Mouse (Mus musculus) adrenal gland, postnatal 10 days (tissue): ENCODE measurements around the gene Sh3gl2. TPM values are rescaled to one million over a fixed set of nuclear protein-coding genes. Genes with fewer than 3 reads are reported as not detected.

Source experiments
- DNase-seq: peaks from one replicate; pipeline ENCODE4 v3.0.0; 2021; ENCODE audit warnings: mixed read lengths
- long read RNA-seq, 2 experiments: library from polyadenylated mRNA; stranded (forward); transcript quantifications; one replicate each; pipeline ENCODE4 v2.0.0; 2021
- total RNA-seq, 2 experiments: library from RNA; stranded (reverse); gene quantifications; 2 replicates each; pipeline ENCODE4 v1.2.3; 2021

Gene Sh3gl2
- 10 to 100 TPM; 11.4 to 12.6 TPM for total RNA-seq
- long read RNA-seq, experiment 1, transcript Sh3gl2-201 (9 exons, 2,822 nt) = major isoform, 15 of 18 reads
- long read RNA-seq, experiment 1, partial matches to known transcripts = 0 of 18 reads
- long read RNA-seq, experiment 1, other reads (novel, unspliced or antisense) = 3 of 18 reads
- long read RNA-seq, experiment 2, transcript Sh3gl2-201 (9 exons, 2,822 nt) = major isoform, 6 of 7 reads
- long read RNA-seq, experiment 2, partial matches to known transcripts = 0 of 7 reads
- long read RNA-seq, experiment 2, other reads (novel, unspliced or antisense) = 1 of 7 reads

DNA sequence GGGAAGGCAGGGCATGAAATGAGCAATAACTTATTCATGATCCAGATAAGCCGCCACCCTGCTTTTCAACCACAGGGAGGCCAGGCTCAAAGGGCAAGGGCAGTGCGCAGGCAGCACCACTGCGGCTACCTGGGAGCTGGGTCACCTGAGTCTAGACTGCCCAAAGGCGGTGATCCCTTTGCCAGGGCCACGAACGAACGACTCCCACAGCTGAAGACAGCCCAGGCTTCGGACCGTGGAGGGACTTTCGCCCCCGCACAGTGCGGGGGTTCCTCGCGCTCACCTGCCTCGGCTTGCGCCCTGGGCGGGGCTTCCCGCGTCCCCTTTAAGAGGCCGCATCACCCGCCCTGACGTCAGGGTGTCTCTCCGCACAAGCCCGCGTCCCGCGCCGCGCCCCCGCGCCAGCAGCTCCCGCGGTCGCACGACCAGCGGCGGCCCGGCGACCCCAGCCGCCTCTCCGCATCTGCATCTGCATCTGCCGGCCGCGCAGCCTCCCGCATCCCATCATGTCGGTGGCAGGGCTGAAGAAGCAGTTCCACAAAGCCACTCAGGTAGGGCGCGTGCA, at the start of gene Sh3gl2:
Sh3gl2 (plus strand) TSS at position 56 of the 565 bp plus-strand sequence.
- DNase-seq = peak; percentile 70

DNA sequence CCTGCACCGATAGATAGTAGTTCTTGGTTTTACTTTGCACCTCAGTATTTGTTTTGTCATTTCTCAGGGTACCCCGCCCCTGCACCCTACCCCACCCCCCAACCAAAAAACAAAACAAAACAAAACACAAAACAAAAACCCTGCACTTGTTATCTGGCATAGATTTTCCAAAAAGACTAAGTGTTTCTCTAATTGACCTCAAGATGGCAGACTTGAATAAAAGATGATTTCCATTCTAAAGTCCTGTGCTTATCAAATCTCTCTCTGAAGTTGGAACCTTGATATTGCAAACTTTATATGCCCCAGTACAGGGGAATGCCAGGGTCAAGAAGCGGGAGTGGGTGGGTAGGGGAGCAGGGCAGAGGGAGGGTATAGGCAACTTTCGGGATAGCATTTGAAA, 43.8 kb upstream of the Sh3gl2 start:
- DNase-seq = no peak

- peak; percentile 70 for DNase-seq
These were observed 42.2 kb upstream of the Sh3gl2 start for GRCm38 (mm10) chr4:85162468-85163312.

- DNase-seq = no peak
These were observed 41.7 kb upstream of the Sh3gl2 start for GRCm38 (mm10) chr4:85163313-85163615.

DNA sequence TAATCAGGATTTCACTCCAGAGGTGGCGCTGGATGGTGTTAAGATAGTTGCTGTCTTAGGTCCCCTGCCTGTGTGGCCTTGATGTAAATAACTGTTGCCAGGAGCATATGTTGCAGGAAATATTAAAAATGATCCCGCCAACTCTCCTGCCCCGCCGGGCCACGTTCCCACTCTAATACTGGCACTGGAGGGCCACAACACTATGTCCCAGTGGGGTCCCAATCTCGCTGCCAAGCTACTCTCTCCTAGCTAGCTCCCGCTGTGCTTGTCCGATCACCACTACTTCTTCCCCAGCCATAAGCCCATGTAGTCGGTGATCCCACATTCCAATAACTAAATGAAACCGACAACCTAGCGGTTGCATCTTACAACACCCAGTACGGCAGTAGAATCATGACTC, 36.9 kb upstream of the Sh3gl2 start:
- no peak for DNase-seq

DNA sequence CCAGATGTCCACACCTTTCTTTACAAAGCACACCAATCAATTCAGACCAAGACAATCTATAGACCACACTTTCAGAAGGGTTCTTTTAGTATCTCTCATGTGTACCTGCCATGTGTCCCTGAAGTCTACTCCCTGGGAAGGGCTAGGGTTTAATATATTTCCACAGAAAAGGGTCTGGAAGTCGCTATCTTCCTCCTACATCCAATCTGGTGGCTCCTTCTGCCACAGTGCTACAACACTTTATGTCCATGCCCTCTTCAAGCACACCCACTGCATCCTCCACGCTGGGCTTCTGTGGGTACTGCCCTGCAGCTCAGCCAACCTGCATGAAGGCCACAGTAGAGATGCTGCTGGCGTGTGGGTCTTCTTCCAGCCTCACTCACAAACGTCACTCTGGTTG, 29.5 kb upstream of the Sh3gl2 start:
- no peak for DNase-seq

DNA sequence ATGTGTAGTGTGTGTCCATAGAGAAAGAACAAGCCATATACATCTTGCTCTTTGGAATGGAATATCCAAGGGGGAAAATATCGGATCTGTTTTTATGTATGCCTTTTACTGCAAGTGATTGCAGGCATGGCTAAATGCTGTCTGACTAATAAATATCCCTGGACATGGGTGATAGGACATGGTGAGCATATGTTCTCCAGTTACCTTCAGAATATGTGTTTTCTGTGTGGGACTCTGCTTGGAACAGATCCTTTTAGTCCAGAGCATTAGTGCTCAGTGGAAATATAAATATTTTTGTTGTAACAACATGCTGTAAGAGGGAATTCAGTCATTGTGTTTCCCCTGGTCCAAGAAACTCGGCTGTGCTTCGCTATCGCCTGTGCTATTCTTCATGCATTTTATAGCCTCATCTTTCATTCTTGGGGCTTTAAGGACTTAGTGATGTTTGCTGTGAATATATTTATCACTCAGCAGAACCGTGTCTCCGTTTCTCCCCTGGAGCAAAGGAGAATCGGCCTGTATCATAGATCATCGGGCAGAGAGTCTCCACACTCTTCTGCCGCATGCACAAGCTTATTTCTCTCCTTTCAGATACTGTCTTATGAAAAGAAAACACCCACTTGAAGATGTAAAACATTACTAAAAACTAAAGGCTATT, 26.4 kb upstream of the Sh3gl2 start:
- DNase-seq = no peak

DNA sequence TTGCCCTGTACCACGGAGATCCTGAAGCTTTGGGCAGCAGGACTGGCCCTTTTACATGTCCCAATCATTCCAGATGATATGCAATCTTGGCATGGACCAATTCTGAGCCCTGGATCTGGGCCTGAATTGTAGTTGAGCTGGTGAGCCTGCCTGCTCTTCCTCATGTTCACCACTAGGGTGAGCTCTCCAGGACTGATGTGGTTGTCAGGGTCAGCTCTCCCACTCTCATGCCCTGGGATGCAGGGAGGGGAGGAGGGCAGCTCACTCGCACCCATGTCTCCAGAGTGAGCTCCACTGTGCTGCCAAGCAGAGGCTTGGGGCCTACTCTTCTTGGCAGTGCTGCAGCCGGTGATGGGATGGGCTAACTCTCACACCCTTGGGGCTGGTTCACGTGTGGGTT, 18.9 kb upstream of the Sh3gl2 start:
- DNase-seq = no peak

GRCm38 (mm10) chr4:85196201-85196600, 8.7 kb upstream of the Sh3gl2 start:
- peak; percentile 54 for DNase-seq

DNA sequence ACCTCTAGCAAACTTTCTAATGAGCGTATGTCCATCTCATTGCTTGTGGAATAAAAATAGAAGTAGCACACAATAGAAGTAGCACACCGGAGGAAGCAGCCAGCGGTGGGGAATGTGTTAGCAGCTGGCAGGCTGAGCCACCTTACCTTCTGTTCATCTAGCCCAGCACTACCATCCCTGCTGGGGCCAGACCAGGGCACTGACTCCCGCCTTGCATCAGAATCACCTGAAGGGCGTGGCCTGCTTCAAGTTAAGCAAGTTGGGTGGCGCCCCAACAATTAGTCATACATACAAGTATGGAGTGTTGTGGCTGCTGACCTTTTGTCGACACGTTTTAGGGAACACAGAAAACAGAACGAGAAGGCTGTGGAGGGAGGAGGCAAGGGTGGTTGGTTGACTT, 6.5 kb upstream of the Sh3gl2 start:
- no peak for DNase-seq

GRCm38 (mm10) chr4:85202582-85202981, 2.3 kb upstream of the Sh3gl2 start:
- peak; percentile 22 for DNase-seq

DNA sequence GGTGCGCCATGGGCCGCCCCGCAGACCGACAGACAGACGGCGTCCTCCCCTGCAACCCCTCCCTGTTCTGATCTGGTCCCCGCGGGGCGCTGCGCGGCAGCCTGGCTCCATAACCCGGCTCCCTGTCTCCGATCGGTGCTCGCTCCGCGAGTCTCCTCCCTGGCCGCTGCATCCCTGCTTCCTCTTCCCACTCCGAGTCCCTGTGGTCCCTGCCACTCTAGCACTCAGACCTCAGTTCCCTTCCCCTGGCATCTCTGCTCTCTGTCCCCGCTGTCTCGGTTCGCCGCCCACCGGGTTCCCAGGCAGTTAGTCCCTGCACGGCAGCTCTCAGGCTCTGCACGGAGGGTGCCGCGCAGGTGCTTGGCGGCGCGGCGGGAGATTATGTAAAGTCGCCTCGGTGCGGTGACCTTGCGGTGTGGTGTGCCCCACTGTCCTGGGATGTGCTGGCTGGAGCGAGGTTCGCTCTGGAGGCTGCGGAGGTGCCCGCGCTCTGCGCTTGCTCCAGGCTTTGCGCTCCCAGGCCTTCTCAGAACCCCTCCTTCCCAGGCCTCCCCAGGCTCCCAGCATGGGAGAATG, 798 bp downstream of the Sh3gl2 start:
- DNase-seq = peak; percentile 51

GRCm38 (mm10) chr4:85206675-85207400, 1.9 kb downstream of the Sh3gl2 start:
- DNase-seq = no peak

GRCm38 (mm10) chr4:85207515-85207914, 2.6 kb downstream of the Sh3gl2 start:
- no peak for DNase-seq

- DNase-seq = no peak
These were observed 3.6 kb downstream of the Sh3gl2 start for GRCm38 (mm10) chr4:85208531-85208930.

GRCm38 (mm10) chr4:85210953-85211352, 6.0 kb downstream of the Sh3gl2 start:
- DNase-seq = no peak

GRCm38 (mm10) chr4:85217003-85217402, 12.1 kb downstream of the Sh3gl2 start:
- no peak for DNase-seq

DNA sequence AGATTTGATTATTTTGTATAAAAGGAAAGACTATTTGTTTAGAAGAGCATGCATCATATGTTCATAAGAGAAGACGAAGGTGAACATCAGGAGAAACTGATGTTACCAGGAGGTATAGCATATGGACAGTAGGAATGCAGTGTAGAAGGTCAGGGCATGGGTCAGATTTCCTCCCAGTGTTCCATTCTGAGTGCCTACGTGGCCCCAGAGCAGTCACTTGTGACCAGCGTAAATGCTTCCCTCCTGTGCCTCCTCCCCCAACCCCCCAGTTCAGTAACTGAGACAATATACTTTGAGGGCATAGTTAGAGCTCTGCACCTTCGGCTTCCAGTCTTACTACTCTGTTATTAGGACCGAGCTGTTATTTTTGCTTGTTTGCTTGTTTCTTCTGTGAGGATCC, 17.8 kb downstream of the Sh3gl2 start:
- DNase-seq = no peak

DNA sequence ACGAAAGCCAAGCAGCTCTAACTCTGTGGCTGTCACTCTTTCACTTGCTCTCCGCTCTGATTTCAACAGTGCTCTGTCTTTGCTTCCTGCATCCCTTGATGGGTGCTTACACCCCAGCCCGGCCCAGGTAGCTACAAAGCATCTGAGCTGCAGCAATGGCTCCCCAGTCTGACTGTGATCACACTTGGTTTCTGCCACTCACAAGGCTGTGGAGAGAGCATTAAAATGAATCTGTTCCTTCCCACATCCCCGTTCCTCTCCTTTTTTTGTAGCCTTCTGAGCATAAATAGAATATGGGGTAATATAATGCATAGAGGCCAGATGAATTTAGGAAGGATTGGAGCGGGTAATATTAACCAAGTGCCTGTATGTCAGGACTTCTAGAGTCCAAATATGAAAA, 21.8 kb downstream of the Sh3gl2 start:
- DNase-seq = no peak

DNA sequence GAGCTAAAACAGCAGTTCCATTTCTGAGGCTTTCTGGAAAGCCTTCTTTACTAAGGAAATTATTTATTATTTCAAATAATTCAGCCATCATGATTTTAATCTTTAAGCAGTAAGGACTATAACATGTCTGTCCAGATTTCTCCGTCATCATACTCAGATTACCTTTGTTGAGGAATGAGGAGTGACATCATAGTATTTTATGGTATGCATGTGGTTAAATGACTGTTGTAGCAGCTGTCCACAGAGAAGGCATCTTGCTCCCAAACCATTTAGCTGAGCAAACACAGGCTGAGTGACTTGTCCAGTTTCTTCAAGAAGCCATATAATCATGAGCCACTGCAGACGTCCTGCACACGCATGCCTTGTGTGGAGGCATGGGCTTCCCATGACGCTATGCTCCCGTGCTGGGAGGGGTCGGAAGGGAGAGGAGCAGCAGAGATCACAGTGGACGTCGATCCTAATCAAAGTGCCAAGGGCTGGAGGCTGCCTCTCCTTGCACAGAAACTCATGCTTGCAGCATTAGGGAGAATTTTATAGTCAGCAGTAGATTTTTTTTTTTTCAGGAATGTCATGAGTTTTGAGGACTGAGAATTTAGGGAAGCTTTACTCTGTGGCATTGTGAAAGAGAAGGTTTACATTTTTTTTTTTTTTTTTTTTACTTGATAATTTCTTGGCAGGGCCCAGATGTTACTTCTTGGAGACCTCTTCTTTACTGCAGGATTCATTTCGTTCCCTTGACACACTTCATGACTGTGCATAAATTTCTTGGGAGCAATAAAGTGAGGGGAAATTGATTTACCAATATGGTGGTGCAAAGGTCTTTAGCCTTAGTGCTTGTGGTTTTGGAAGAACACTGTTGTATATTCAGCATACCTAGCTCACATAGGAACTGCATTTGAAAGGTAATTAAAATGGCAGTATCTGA, 23.0 kb downstream of the Sh3gl2 start:
- no peak for DNase-seq

DNA sequence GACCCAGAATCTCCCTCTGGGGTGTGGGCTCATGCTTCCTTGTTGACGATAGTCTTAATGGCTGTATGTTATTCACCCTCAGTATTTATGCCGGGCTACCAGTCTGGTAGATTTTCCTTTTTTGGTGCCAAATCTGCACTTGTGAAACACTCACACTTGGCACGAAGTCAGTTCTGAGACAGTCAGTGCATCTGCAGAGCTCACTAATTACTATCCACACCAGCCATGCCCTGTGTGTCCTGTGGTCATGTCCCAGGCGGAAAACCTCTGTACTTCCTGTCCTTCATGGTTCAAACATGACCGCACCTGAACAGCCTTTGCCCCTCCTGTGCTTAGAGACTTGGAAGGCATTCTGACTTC, 23.6 kb downstream of the Sh3gl2 start:
- no peak for DNase-seq
